Mouse (Mus musculus) hindbrain, embryonic 14.5 days (tissue): Measurements from ENCODE around the gene Dock4. TPM values are rescaled to one million over a fixed set of nuclear protein-coding genes. Genes with fewer than 3 reads are reported as not detected.

Source experiments
- ATAC-seq: fragments of 200-750 bp; cut with Nextera tagmentation; 2 replicates; pipeline ENCODE4 v1.8.0; 2017; ENCODE audit warnings: moderate number of reproducible peaks, mild to moderate bottlenecking, moderate TSS enrichment, moderate library complexity; ENCODE audit not compliant: low FRiP score
- DNase-seq: peaks from one replicate; pipeline ENCODE4 v3.0.0-alpha.2; 2015; ENCODE audit warnings: low spot score
- H3K27ac ChIP-seq: fragments of 300-500 bp; sonication (generic); 2 replicates; pipeline ENCODE4 v1.5.1; 2014; ENCODE audit warnings: mild to moderate bottlenecking, moderate library complexity
- H3K27me3 ChIP-seq: fragments of 300-500 bp; sonication (generic); 2 replicates; pipeline ENCODE4 v1.6.1; 2014; ENCODE audit warnings: mild to moderate bottlenecking, low read length, mixed read lengths; ENCODE audit not compliant: control insufficient read depth, insufficient read depth
- H3K36me3 ChIP-seq: fragments of 300-500 bp; sonication (generic); replicated peaks from 2 replicates; pipeline ENCODE4 v1.6.1; 2014; ENCODE audit not compliant: control insufficient read depth, insufficient read depth
- H3K4me1 ChIP-seq: fragments of 300-500 bp; sonication (generic); replicated peaks from 2 replicates; pipeline ENCODE4 v1.6.1; 2014; ENCODE audit warnings: antibody characterized with exemption, low read length, mixed read lengths; ENCODE audit not compliant: control insufficient read depth, insufficient read depth
- H3K4me2 ChIP-seq: fragments of 300-500 bp; sonication (generic); replicated peaks from 2 replicates; pipeline ENCODE4 v1.6.1; 2014; ENCODE audit warnings: mild to moderate bottlenecking, moderate library complexity
- H3K4me3 ChIP-seq: fragments of 300-500 bp; sonication (generic); replicated peaks from 2 replicates; pipeline ENCODE4 v1.5.1; 2014; ENCODE audit warnings: mild to moderate bottlenecking, low read length
- H3K9ac ChIP-seq: fragments of 300-500 bp; sonication (generic); 2 replicates; pipeline ENCODE4 v1.6.1; 2014
- H3K9me3 ChIP-seq: fragments of 300-500 bp; sonication (generic); 2 replicates; pipeline ENCODE4 v1.6.1; 2016; ENCODE audit warnings: low read length; ENCODE audit not compliant: control insufficient read depth
- WGBS: fragments of 180-500 bp; shearing (Covaris S2); extraction: QIAGEN DNeasy Blood & Tissue Kit; methylation state at CpG from one replicate; pipeline ENCODE4 v1.1.7; 2014; 5-methylcytosine and 5-hydroxymethylcytosine counted together
- polyA plus RNA-seq: library from polyadenylated mRNA; unstranded; fragments of >200 nt; fragmentation: Nextera tagmentation; extraction: Ambion mirVana; gene quantifications from 2 replicates; pipeline ENCODE4 v1.2.1, GENCODE M21; 2014

Gene Dock4
- polyA plus RNA-seq, 1 experiment from 2014 or later: 34.1 TPM

DNA sequence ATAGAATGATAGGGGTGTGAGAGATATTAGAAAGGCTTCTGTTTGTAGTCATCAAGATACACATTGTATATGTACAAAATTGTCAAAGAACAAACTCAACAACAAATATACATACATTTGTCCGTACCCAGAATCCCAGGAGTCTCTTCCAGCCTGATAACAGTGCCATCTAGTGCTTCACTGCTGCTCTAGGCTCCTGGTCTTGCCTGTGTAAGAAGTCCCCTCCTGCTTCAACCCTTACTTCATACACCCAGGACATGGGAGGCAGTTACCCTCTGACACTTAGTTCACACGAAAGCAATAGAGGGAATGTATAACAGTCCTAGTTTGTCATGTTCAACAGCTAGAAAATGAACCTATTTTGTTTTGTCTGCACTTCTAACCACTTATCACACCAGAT, 378.5 kb downstream of the Dock4 start:
- no peaks in the 10 kb centered on the region for H3K4me1 ChIP-seq
- 85% methylated on average over 2 of the region's 2 CpGs for WGBS
- H3K4me3 ChIP-seq: no peak overlapping the region
- peaks cover 34% of the 10 kb centered on the region for H3K36me3 ChIP-seq
- DNase-seq (no peak), ATAC-seq (no peak)
- H3K27ac ChIP-seq: no peak overlapping the region
- H3K4me2 ChIP-seq: no peak overlapping the region
- no peaks in the 10 kb centered on the region for H3K27me3 ChIP-seq
- no peaks in the 10 kb centered on the region for H3K9me3 ChIP-seq
- H3K9ac ChIP-seq: no peak overlapping the region

DNA sequence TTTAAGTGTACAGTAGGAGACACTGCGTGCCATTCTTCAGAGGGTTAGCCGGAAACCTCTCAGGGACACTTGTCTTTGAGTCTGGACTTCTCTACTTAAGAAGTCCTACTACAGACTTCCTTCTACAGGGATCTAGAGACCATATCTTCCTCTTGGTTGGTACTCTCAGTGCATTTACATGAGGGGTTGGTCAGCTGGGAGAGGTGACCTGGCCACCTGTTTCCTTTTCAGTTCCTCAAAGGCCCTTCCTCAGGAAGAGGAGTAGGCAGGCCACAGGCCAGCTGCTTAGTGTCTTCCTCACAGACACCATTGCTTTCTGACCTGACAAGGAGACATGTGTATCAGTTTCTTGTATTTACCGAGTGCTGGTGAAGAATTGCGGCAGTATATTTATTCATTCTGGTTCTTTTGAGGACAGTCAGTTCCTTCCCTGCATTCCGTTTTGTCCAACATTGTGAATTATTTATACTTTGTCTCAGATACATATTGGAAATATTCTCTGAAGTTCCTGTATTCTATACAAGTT, 380.2 kb downstream of the Dock4 start:
- H3K27ac ChIP-seq: no peak overlapping the region
- H3K4me2 ChIP-seq: no peak overlapping the region
- WGBS: 93% methylated on average over 5 of the region's 5 CpGs
- H3K4me3 ChIP-seq: no peak overlapping the region
- DNase-seq (no peak), ATAC-seq (no peak)
- H3K9me3 ChIP-seq: no peaks in the 10 kb centered on the region
- H3K4me1 ChIP-seq: no peaks in the 10 kb centered on the region
- H3K9ac ChIP-seq: no peak overlapping the region
- peaks cover 31% of the 10 kb centered on the region for H3K36me3 ChIP-seq
- H3K27me3 ChIP-seq: no peaks in the 10 kb centered on the region

- Histone ChIP-seq H3K4me1 (no peaks in the 10 kb centered on the region), H3K4me3 (no peak overlapping the region), H3K36me3 (peaks cover 27% of the 10 kb centered on the region), H3K27me3 (no peaks in the 10 kb centered on the region), H3K27ac (no peak overlapping the region), H3K9ac (no peak overlapping the region), H3K9me3 (no peaks in the 10 kb centered on the region), H3K4me2 (no peak overlapping the region)
- no peak for ATAC-seq
- 58% methylated on average over 3 of the region's 3 CpGs for WGBS
- DNase-seq: no peak
Observed at GRCm38 (mm10) chr12:40826491-40826890, 380.7 kb downstream of the Dock4 start.

DNA sequence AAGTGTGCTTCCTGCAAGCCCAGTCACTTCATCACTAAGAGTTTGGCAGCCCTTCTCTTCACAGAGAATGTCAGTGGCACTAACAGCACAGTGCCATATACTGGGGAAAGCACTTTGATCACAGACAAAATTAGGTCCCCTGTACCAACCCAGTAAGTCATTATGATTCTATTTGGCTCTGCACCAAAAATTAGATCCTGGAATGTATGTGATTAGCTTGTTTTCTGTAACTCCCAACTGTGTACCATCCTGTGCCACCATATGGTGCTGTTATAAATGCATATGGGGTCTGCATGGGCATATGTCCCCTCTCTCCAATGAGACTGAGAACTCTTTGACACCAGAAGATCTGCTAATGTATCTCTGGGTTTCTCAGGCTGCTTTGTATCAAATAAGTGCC, 382.3 kb downstream of the Dock4 start:
- no peaks in the 10 kb centered on the region for H3K4me1 ChIP-seq
- H3K4me2 ChIP-seq: no peak overlapping the region
- H3K9ac ChIP-seq: no peak overlapping the region
- H3K36me3 ChIP-seq: peaks cover 30% of the 10 kb centered on the region
- H3K27ac ChIP-seq: no peak overlapping the region
- ATAC-seq (peak; percentile 62), DNase-seq (peak; percentile 54)
- no peaks in the 10 kb centered on the region for H3K27me3 ChIP-seq
- H3K4me3 ChIP-seq: no peak overlapping the region
- H3K9me3 ChIP-seq: no peaks in the 10 kb centered on the region

GRCm38 (mm10) chr12:40829269-40829668, 383.5 kb downstream of the Dock4 start:
- no peaks in the 10 kb centered on the region for H3K4me1 ChIP-seq
- no peak overlapping the region for H3K27ac ChIP-seq
- H3K36me3 ChIP-seq: peaks cover 42% of the 10 kb centered on the region
- H3K9me3 ChIP-seq: no peaks in the 10 kb centered on the region
- no peak overlapping the region for H3K9ac ChIP-seq
- no peaks in the 10 kb centered on the region for H3K27me3 ChIP-seq
- DNase-seq (no peak), ATAC-seq (no peak)
- H3K4me3 ChIP-seq: no peak overlapping the region
- no peak overlapping the region for H3K4me2 ChIP-seq
- 94% methylated on average over 1 of the region's 1 CpGs for WGBS

DNA sequence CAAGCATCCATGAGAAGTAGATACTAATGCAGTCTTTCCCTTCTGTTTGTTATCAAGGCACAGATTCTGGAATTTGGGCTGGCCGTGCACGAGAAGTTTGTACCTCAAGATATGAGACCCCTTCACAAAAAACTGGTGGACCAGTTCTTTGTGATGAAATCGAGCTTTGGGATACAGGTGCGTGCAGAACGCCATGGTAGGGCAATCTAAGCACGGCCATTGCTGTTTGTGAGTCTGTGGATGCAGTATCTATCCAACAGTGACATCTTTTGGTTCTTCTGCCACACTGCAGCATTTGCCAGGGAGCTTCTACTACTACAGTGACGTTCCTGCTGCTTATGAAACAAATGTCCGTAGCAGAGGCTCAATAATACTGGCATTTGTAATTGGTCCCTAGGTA, 386.4 kb downstream of the Dock4 start:
- ATAC-seq: peak; percentile 73
- no peak overlapping the region for H3K4me2 ChIP-seq
- H3K36me3 ChIP-seq: peaks cover 57% of the 10 kb centered on the region
- no peaks in the 10 kb centered on the region for H3K9me3 ChIP-seq
- H3K4me3 ChIP-seq: no peak overlapping the region
- peak; percentile 74 for DNase-seq
- H3K9ac ChIP-seq: no peak overlapping the region
- no peak overlapping the region for H3K27ac ChIP-seq
- H3K27me3 ChIP-seq: no peaks in the 10 kb centered on the region
- no peaks in the 10 kb centered on the region for H3K4me1 ChIP-seq
- WGBS: 70% methylated on average over 8 of the region's 8 CpGs

DNA sequence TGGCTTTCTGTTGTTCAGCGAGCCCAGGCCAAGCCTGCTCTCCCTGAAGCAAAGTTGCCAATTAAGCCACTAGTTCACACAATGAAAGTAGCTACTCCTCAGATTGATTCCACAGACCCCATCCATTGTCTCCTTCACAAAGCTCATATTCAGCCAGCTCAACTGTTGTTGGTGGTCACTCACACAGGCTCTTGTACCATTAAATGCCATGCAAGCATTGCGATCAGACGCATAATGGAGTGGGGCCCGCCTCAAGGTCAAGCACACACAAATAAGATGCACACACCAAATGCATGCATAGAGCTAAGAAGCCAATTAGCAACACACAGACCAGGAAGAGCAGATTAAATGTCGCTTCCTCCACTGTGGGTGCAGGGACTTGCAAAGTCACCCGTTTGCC, 391.2 kb downstream of the Dock4 start:
- 32% methylated on average over 6 of the region's 6 CpGs for WGBS
- no peak overlapping the region for H3K27ac ChIP-seq
- peaks cover 17% of the 10 kb centered on the region; the same call in 1 of the 2 replicates for H3K4me1 ChIP-seq
- no peak overlapping the region for H3K9ac ChIP-seq
- H3K4me3 ChIP-seq: no peak overlapping the region
- no peak overlapping the region for H3K4me2 ChIP-seq
- no peaks in the 10 kb centered on the region for H3K9me3 ChIP-seq
- ATAC-seq: peak; percentile 34; the same call in 1 of the 2 replicates
- peaks cover 45% of the 10 kb centered on the region for H3K36me3 ChIP-seq
- no peaks in the 10 kb centered on the region for H3K27me3 ChIP-seq
- no peak for DNase-seq

- WGBS: 1% methylated on average over 8 of the region's 8 CpGs
- Histone ChIP-seq H3K4me1 (peaks cover 17% of the 10 kb centered on the region; the same call in 1 of the 2 replicates), H3K9me3 (no peaks in the 10 kb centered on the region), H3K27me3 (no peaks in the 10 kb centered on the region), H3K27ac (peak overlapping the region; percentile 47; the same call in 1 of the 2 replicates), H3K4me2 (no peak overlapping the region), H3K36me3 (peaks cover 39% of the 10 kb centered on the region), H3K9ac (no peak overlapping the region), H3K4me3 (no peak overlapping the region)
- DNase-seq: peak; percentile 92
- ATAC-seq: peak; percentile 61
Observed at GRCm38 (mm10) chr12:40837597-40838337, 392.0 kb downstream of the Dock4 start.

DNA sequence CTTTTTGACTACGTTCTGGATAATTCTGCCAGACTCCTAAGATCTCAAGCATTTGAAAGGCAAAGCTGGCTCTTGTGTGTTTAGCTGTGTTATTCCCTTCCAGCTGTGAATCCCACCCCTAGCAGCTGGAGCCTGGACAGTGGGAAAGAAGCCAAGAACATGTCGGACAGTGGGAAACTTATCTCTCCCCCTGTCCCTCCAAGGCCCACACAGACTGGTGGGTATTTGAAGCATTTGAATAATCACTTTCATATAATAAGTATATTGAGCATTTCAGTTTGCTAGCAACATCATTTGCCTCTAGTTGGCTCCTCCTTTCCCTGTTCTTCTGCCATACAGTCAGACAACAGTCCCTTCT, 392.6 kb downstream of the Dock4 start:
- no peak for DNase-seq
- Histone ChIP-seq H3K27ac (0 out of 2 replicates have a peak overlapping the region, but pooled peaks have one; percentile 47), H3K9ac (no peak overlapping the region), H3K4me1 (peaks cover 17% of the 10 kb centered on the region; the same call in 1 of the 2 replicates), H3K36me3 (peaks cover 34% of the 10 kb centered on the region), H3K9me3 (no peaks in the 10 kb centered on the region), H3K4me2 (no peak overlapping the region), H3K4me3 (no peak overlapping the region), H3K27me3 (no peaks in the 10 kb centered on the region)
- ATAC-seq: no peak
- WGBS: 53% methylated on average over 2 of the region's 2 CpGs
